Mouse (Mus musculus) cerebellum, adult 11 months (tissue): ENCODE results near the gene Diaph2.
"Not testable (repeated sequence)": the region's sequence is repeated elsewhere in the genome, so short reads cannot be mapped to it uniquely, and the experiment has no call there.

Source experiments
- DNase-seq: peaks from one replicate; pipeline ENCODE4 v3.0.0; 2022

Diaph2 gene

DNA sequence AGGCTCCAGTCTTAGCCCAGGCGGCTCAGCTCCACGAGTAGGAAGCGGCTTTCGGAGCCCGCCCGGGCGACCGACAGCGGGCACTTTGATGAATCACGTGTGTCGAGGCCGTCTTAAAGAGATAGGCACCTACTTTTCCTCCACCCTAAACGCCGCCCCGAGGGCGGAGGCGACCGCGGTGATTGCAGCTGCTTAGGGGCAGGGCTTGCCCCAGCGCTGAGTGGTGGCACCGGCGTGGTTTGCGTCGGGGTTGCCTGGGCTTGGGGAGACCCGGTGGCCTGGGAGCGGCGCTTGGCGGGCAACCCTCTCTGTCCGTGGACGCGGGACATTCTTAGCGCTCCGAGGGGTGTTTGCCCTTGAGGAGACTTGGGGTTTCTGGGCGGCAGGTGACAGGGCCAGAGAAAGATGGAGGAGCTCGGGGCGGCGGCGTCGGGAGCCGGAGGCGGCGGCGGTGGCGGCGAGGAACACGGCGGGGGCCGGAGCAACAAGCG, at the start of gene Diaph2:
TSS of gene Diaph2 (plus strand) at position 172 of the 491 bp plus-strand sequence.
- peak; percentile 67 for DNase-seq

DNA sequence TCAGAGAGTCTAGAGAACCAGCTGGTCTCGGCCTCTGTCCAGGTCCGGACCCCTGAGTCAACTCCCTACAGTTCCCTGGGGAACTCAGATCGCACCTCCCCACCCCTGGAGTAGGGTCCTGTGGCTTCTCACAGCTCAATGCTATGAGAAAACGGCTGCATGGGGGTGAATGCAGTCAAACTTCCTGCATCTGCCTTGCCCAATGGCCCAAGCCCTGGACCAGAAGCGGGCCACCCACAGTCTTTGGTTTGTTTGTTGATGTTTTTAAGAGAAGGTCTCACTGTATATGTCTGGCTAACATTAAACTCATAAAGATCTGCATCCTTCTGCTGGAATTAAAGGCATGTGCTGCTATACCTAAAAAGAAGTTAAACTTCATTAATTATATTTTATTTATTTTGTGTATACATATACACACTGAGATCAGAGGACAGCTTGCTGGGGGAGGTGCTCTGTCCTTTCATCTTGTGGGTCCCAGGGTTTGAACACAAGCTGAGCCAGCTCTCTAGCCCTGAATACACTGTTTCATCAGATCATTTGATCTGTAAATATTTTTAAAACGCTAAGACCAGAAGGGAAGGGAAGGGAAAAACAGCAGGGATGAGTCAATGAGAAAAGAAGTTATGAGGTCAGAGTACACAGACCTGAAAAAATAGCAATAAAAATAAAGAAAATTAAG, 47.8 kb upstream of the Diaph2 start:
- no peak for DNase-seq

- DNase-seq: no peak
These were observed 39.9 kb upstream of the Diaph2 start for GRCm38 (mm10) chrX:129709656-129710055.

DNA sequence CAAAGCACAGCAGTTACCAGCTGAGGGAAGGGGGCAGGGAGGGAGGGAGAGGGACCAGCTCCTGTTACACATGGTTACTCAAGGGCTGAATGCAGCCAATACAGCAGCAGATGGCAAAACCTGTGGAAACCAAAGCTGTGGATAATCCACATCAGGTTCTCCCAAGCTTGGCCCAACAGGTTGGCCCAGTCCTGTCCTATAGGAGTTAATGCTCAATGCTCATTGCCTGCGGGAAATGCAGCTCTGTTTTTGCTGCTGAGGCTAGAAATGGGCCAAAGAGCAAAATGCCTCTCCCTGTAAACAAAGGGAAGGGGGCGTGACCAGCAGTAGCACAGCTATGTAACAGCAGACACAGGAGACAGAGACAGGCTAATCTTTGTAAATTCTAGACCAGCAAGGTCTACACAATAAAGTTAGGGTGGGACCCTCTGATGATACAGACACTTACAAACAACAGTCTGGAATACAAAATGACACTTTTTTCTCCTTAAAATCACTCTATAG, 20.8 kb upstream of the Diaph2 start:
- no peak for DNase-seq

DNA sequence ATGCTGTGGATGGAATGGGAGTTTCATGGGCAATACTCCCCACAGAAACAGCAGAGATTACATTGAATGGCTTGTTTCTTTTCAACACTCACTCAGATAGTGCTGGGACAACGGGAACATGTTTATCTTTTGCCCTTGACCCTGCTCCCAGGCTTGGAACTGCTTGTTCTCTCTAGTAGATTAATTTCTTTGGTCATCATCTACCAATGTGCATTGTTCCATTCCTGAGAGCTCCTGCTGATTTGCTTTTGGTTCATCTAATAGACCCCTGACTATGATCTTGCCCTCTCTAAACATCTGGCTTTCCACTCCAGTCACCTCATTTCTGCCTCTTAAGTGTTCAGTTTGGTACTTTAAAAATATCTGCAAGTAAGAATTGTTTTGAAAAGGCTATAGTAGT, 13.0 kb upstream of the Diaph2 start:
- no peak for DNase-seq

- no peak for DNase-seq
These were observed 10.3 kb upstream of the Diaph2 start for GRCm38 (mm10) chrX:129739226-129739625.

GRCm38 (mm10) chrX:129742981-129743380, 6.6 kb upstream of the Diaph2 start:
- no peak for DNase-seq

GRCm38 (mm10) chrX:129745976-129746375, 3.6 kb upstream of the Diaph2 start:
- no peak for DNase-seq

DNA sequence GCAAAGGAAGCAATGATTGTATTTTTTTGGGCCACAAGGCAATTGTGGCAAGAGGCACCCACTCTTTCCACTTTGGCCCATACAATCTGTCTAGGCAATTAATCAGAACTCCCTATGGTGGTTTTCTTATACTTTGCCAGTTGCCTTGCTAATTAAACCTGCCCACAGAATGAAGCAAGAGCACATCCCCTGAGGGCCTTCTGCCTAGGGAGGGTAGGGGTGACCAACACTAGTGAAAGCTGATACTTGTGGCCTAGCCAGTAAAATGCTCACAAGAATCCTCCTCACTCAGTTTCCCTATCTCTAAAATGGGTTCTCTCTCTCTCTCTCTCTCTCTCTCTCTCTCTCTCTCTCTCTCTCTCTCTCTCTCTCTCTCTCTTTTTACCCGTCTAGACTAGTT, 440 bp upstream of the Diaph2 start:
- no peak for DNase-seq

DNA sequence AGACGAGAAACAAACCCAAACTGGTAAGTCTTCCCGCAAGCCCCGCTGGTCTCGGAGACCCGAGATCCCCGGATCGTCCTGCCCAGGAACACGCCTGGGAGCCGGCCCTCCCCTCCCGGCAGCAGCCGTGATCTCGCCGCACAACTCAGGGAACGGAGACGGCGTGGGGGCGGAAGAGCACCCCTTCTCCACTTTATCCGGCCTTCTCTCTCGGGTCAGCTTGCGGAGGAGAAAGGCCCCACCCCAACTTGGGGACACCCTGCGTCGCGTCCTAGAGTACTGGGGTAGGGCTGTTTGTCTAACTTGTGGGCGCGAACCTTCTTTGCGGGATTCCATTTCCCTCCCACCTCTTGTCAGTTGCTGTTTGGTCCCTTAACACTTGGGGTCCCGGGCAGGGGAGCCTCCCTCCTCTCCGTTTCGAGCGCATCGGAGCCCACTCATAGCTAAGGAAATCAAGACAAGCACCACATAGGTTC, 590 bp downstream of the Diaph2 start:
- DNase-seq: peak; percentile 19

- DNase-seq: no peak
These were observed 1.1 kb downstream of the Diaph2 start for GRCm38 (mm10) chrX:129750606-129751005.

DNA sequence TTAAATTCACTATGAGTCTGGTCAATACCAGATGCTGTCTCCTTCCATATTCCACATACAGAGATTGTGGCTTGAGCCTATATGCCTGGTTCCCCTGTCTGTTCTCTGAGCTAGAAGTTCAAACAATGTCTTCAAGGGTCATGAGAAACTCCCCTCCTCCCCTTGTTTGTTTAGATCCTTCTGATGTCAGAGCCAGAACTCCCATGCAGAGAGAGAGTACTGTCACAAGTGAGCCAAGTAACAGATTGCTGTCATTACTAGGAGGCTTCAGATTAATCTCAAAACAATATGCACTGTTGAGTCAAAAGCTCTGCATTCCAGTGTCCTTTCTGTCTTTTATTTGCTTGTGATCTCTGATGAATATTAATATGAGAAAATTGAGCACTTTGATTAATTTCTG, 7.1 kb downstream of the Diaph2 start:
- DNase-seq: no peak

DNA sequence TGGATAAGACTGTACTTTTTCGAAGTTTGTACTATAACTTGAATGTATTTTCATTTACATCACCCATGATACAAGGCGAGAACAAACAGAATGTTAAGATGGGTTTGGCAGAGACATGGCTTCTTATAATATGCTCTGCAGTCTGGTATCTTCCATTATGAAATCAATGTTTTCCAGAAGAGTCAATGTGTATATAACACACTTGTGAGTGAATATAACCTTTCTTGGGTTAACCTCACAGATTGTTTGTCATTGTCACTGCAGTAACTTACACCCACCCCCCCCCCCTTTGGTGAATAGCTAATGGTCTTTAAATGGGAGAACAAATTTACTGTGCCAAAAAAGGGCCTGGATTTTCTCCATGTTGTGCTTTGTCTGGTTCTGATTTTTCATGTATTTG, 13.1 kb downstream of the Diaph2 start:
- no peak for DNase-seq

DNA sequence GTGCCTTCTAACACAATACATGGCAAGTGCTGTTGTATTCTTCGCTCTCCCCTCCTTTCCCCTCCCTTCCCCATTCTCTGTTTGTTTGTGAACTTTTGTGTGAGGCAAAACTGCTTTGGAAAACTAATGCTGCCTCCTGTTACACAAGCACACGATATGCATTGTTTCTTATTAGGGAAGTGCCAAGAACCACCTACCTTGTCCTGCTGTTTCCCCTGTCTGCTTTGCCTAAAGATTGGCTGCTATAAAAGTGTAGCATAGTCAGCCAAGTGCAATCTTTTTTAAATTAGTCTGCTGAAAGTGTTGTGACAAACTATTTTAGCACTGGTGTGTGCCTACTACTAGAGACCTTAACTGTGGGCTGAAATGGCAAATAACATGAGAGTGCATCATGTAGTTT, 15.8 kb downstream of the Diaph2 start:
- DNase-seq: no peak

- DNase-seq: no peak
These were observed 17.3 kb downstream of the Diaph2 start for GRCm38 (mm10) chrX:129766811-129767210.

- DNase-seq: no peak
These were observed 21.1 kb downstream of the Diaph2 start for GRCm38 (mm10) chrX:129770625-129771024.

DNA sequence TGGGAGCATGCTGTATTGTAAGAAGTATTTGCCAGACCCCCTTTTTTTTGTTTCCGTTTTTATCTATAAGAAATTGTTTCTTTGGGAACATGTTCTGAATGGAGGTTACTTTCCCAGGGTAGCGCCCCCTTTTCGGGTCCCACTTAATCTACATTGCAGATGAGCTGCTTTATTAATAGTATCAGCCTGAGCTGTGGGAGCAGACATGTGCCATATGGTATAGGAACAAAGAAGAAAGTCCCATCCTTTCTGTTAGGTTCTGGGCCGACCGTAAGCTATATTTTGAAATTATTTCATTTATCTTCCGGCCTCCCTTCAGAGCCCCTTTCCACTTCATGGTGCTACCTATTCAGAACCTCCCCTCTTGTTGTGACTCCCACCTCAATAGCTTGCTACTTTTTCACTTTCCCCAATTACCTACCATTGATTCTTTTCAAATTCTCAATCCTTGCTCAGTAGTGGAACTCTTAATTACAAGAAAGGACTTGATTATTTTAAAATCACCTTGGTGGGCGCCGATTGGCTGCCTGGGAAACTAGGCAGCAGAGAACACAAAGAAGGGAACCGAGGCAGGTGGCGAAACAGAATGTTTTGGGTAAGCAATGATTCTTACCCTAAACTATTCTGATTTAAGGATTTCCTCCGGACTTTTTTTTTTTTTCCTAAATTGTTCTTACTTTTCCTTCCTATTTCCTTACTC, 24.2 kb downstream of the Diaph2 start:
- no peak for DNase-seq

GRCm38 (mm10) chrX:129774478-129774877, 24.9 kb downstream of the Diaph2 start:
- no peak for DNase-seq

GRCm38 (mm10) chrX:129776761-129777160, 27.2 kb downstream of the Diaph2 start:
- no peak for DNase-seq

DNA sequence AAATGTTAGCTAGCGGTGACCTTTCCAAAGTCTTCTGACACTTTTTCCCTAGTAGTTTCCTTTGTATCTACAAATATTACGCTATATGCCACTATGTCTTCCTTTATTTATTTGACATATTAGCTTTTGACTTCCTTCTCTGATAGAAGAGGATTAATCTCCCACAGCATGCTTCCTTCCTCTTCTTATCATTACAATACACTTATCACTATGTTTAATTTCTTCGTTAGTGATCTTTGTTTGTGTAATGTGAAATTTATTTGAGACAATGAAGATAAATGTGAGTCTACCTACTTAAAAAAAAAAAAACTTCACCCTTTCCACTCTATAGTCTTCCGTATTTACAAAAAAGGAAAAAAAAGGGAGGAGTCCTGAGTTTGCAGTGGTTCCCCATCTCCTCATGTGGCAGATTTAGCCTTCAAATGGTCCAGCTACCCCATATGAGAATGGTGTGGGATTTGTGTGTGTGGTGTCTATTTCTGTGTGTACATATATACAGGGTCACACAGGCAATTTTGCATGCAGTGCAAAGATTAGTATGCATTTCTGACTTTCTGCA, 27.9 kb downstream of the Diaph2 start:
- no peak for DNase-seq

GRCm38 (mm10) chrX:129781844-129782243, 32.3 kb downstream of the Diaph2 start:
- DNase-seq: no peak

- no peak for DNase-seq
These were observed 34.5 kb downstream of the Diaph2 start for GRCm38 (mm10) chrX:129784062-129784461.

DNA sequence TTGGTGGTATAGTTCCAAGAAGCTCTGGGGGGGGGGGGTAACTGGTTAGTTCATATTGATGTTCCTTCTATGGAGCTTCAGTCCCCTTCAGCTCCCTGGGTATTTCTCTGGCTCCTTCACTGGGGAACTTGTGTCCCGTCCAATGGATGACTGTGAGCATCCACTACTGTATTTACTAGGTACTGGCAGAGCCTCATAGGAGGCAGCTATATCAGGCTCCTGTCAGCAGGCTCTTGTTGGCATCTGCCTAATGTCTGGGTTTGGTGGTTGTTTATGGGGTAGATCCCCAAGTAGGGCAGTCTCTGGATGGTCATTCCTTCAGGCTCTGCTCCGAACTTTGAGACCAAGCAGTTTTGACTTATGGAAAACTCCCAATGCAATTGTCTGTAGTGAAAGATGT, 50.4 kb downstream of the Diaph2 start:
- DNase-seq: not testable (repeated sequence)

- no peak for DNase-seq
These were observed 82.4 kb downstream of the Diaph2 start for GRCm38 (mm10) chrX:129831903-129832302.
